Mouse (Mus musculus) spleen, adult 2 months (tissue): ENCODE measurements around the gene Rac3. TPM values are rescaled to one million over a fixed set of nuclear protein-coding genes. Genes with fewer than 3 reads are reported as not detected.
"Not testable (repeated sequence)": the region's sequence is repeated elsewhere in the genome, so short reads cannot be mapped to it uniquely, and the experiment has no call there.

Source experiments
- DNase-seq, 2 experiments: peaks; one replicate each; pipeline versions ENCODE4 v3.0.0 to v3.0.0-alpha.2; 2012 to 2021; ENCODE audit warnings: low spot score in 2 of 2, low read depth in 1 of 2
- H3K27ac ChIP-seq: fragments of 200-500 bp; 2 replicates; pipeline ENCODE4 v1.5.1; 2012; ENCODE audit warnings: low read length, inconsistent platforms; ENCODE audit not compliant: insufficient read depth
- H3K27me3 ChIP-seq: fragments of 200-500 bp; 2 replicates; pipeline ENCODE4 v1.6.1; 2012; ENCODE audit warnings: mild to moderate bottlenecking, moderate library complexity, low read length, inconsistent platforms; ENCODE audit not compliant: control insufficient read depth, insufficient read depth
- H3K36me3 ChIP-seq: fragments of 200-500 bp; 2 replicates; pipeline ENCODE4 v1.6.1; 2012; ENCODE audit warnings: mild to moderate bottlenecking, low read length, inconsistent platforms; ENCODE audit not compliant: control insufficient read depth, insufficient read depth
- H3K4me1 ChIP-seq: fragments of 200-500 bp; 2 replicates; pipeline ENCODE4 v1.6.1; 2011; ENCODE audit warnings: inconsistent platforms; ENCODE audit not compliant: control insufficient read depth, insufficient read depth, insufficient read length
- H3K4me3 ChIP-seq: fragments of 200-500 bp; 2 replicates; pipeline ENCODE4 v1.5.1; 2011; ENCODE audit warnings: mild to moderate bottlenecking, inconsistent platforms; ENCODE audit not compliant: insufficient read depth, insufficient read length; ENCODE audit errors: extremely low read depth
- CTCF ChIP-seq: fragments of 200-500 bp; IDR thresholded peaks from 2 replicates; pipeline ENCODE4 v1.5.1; 2011; ENCODE audit warnings: mild to moderate bottlenecking, inconsistent platforms; ENCODE audit not compliant: insufficient read depth, insufficient read length, insufficient replicate concordance; ENCODE audit errors: extremely low read depth
- POLR2A ChIP-seq: fragments of 200-500 bp; IDR thresholded peaks from 2 replicates; pipeline ENCODE4 v1.6.1; 2011; ENCODE audit warnings: low read depth, low read length, inconsistent platforms
- WGBS: fragments of 180-500 bp; shearing (Covaris S2); methylation state at CpG from one replicate; pipeline ENCODE4 v1.1.7; 2018; 5-methylcytosine and 5-hydroxymethylcytosine counted together
- polyA plus RNA-seq: library from polyadenylated mRNA; depleted of rRNA; stranded (reverse); fragments of >200 nt; gene quantifications from 2 replicates; pipeline ENCODE4 v1.2.3, GENCODE M21; 2012; rRNA removed

Gene Rac3
- 3.0 and 4.9 TPM in 2 replicates for polyA plus RNA-seq

DNA sequence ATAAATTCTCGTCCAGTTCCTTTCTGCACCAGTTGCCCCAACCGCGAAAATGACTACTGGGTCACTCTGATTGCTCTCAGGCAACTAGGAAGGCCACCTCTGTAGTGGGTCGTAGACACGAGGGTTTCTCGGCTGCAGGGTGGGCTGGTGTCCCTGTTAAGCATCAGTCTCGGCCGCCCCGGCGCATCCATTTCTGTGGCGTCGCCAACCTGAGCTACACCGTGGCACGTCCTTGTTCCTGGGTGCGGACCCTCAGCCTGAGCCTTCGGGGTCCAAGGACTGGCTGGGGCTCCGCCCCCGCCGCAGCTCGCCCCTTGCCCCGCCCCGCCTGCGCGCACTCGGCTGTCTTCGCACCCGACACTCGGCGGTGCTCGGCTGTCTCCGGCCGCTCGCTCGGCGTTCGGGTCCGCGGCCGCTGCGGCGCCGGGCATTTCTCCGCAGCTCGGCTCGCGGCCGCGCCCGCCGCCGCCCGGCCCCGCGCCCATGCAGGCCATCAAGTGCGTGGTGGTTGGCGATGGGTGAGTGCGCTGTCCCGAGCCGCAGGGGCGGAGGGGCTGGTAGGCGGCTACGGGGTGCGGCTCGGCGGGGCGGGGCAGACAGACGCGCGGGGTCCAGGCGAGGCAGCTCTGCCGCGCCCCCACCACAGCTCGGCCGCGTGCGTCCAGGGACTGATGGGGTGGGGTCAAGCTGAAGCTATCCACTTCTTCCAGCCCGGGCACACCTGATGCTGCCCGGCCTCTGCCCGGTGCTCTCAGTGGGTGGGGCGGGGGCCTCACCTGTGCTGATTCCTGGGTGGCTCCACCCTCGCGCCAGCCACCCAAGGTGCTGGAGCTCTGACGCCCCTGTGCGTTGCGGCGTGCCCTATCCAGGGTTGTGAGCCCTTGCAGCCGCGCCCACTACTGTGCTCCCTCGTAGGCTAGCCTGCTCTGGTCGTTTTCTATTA, at the start of gene Rac3:
TSS of gene Rac3 (plus strand) at position 347 of the 943 bp plus-strand sequence.
- peak within 1 kb of the TSS; percentile 46 for H3K4me3 ChIP-seq
- peaks cover 3% of the 10 kb centered on the region; the same call in 1 of the 2 replicates for H3K36me3 ChIP-seq
- TF ChIP-seq POLR2A (no peak), CTCF (no peak)
- H3K27me3 ChIP-seq = peaks cover 13% of the 10 kb centered on the region
- H3K4me1 ChIP-seq = peaks cover 13% of the 10 kb centered on the region
- no peak within 1 kb of the TSS for H3K27ac ChIP-seq
- DNase-seq = peak in 1 of 2 experiments; percentile 39
- 2% methylated on average over 88 of the region's 90 CpGs for WGBS

DNA sequence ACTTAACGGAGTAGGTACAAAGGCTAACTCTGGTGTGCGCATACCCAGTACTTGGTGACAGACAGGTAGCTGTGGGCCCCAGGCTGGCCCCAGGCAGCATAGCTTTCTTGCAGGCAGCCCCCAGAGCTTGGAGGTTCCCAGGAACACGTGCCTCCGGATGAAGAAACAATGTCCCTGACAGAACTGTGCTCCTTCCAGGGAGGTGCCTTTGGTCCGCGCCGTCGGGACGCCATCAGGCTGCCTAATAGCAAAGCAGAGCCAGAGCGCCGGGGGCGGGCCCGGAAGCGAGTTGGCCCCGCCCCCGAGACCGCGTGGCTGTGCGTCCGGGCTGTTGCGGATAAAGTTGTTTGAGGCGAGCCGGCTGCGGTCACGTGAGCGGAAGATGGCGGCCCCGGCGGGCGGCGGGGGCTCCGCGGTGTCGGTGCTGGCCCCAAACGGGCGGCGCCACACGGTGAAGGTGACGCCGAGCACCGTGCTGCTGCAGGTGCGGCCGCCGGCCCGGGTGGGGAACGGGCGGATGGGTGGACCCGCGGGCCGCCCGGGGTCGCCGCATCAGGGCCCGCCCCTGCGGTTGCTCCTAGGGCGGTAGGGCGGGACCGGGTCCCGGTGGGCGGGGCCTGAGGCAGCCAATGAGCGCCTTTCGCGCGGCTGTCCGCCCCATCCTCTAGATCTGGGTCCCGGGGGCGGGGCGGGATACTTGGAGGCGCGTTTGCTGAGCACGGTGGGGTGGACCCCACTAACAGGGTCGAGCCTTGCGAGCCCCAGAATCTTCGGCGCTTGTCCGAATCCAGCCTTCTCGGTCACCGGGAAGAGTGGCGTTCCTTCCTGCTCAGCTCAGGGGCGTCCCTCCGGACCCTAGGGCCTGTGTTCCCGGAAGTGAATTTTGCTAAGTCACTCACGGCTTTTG, 48.3 kb upstream of the Rac3 start, which contains the start of gene Aspscr1:
TSS of gene Aspscr1 (plus strand) at position 287 of the 907 bp plus-strand sequence.
- DNase-seq = peak; percentile 91 to 95

DNA sequence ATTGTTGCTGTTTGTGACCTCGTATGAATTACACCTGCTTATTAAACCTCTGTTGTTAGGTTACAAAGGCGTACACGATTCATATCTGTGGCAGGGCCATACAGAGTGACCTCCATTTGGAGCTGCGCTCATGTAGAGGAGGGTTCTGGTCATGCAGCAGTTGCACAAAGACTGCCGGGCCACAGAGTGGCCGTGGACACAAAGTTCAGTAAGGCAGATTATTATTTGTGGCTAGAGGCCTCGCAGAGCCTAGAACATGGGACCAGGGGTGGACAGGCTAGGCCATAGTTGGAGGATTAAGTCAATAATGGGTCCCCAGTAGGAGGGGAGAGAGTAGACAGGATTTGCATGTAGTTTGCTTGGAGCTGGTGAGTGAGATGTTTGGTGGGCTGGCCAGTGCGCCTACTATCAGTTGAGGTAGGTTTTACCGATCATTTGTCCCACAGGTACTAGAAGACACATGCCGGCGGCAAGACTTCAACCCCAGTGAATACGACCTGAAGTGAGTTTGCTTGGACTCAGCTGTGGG, 47.6 kb upstream of the Rac3 start:
- no peak for DNase-seq
- 31% methylated on average over 12 of the region's 12 CpGs for whole genome bisulfite sequencing
- no peaks in the 10 kb centered on the region for H3K27me3 ChIP-seq
- H3K4me1 ChIP-seq = peaks cover 6% of the 10 kb centered on the region; the same call in 1 of the 2 replicates
- TF ChIP-seq CTCF (no peak), POLR2A (no peak)
- peaks cover 3% of the 10 kb centered on the region for H3K36me3 ChIP-seq
- H3K4me3 ChIP-seq = peak overlapping the region; percentile 81
- peak overlapping the region; percentile 93 for H3K27ac ChIP-seq

More for the DNA sequence above, 48.3 kb upstream of the Rac3 start, which contains the start of gene Aspscr1:
- Histone ChIP-seq H3K4me3 (peak within 1 kb of the TSS; percentile 81), H3K27ac (peak within 1 kb of the TSS; percentile 93), H3K4me1 (peaks cover 6% of the 10 kb centered on the region; the same call in 1 of the 2 replicates), H3K27me3 (no peaks in the 10 kb centered on the region), H3K36me3 (no peaks in the 10 kb centered on the region)
- TF ChIP-seq CTCF (no peak), POLR2A (peak; percentile 49; the same call in 1 of the 2 replicates)
- 1% methylated on average over 82 of the region's 83 CpGs for WGBS

DNA sequence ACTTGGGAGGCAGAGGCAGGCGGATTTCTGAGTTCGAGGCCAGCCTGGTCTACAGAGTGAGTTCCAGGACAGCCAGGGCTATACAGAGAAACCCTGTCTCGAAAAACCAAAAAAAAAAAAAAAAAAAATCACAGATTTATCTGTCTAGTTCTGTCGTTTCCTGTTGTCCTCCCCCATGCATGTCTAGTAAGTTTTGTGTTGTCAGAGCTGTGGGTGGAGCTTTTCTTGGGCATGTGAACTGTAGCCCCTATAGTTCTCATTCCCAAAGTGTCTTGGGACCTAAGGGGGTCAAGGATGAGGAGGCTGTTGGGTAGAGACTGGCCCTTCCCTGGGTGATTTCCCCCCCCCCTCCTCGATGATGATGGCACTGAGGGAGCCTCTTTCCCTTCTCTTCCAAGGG, 45.4 kb upstream of the Rac3 start:
- WGBS = 67% methylated on average over 5 of the region's 5 CpGs
- not testable (repeated sequence) for H3K27ac ChIP-seq, DNase-seq, H3K36me3 ChIP-seq, H3K4me1 ChIP-seq, H3K4me3 ChIP-seq, H3K27me3 ChIP-seq

DNA sequence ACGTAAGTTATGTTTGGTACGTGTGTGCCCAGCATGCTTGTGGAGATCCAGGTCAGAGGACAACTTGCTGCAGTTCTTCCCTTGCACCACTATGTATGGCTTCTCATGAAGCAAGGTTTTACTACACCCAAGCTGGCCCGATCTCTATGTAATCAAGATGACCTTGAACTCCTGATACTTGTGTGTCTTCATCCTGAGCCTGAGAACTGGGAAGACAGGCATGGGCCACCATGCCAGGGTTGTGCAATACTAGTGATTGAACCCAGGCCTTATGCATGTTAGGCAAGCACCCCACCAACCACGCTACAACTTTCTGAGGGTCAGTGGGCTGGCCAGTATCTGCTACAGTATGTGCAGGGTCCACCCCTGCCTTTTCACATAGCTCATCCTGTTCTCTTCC, 44.3 kb upstream of the Rac3 start:
- Histone ChIP-seq H3K36me3 (peaks cover 3% of the 10 kb centered on the region), H3K4me1 (peaks cover 6% of the 10 kb centered on the region; the same call in 1 of the 2 replicates), H3K4me3 (no peak overlapping the region), H3K27me3 (no peaks in the 10 kb centered on the region), H3K27ac (no peak overlapping the region)
- DNase-seq = no peak
- TF ChIP-seq CTCF (no peak), POLR2A (no peak)
- WGBS = 91% methylated on average over 4 of the region's 4 CpGs

DNA sequence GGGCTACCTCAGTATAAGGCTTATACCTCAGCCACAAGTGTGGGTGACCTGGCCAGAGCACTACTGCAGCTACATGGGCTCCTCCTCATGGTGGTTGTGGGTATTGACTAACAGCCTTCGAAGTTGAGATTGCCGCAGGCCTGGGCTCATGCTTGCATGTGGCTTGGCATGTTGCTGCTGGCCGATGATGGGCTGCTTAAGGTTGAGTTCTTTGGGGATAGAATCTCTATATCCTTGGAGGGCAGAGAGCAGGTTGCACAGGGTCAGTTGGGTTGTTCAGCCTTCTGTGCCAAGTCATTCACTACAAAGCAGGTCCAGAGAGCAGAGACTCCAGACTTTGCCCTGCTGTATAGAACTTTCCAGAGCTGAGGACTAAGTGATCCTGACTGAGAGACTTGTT, 41.4 kb upstream of the Rac3 start:
- Histone ChIP-seq H3K4me3 (no peak overlapping the region), H3K27ac (no peak overlapping the region), H3K36me3 (peaks cover 9% of the 10 kb centered on the region), H3K27me3 (no peaks in the 10 kb centered on the region), H3K4me1 (0 out of 2 replicates have a peak, but pooled peaks cover 2% of the 10 kb centered on the region)
- 75% methylated on average over 3 of the region's 3 CpGs for WGBS
- TF ChIP-seq CTCF (peak; percentile 22; the same call in 1 of the 2 replicates), POLR2A (no peak)
- DNase-seq = peak in 1 of 2 experiments; percentile 28
